Mouse (Mus musculus): Measurements from ENCODE around the gene Olfr381.
"Not testable (repeated sequence)": the region's sequence is repeated elsewhere in the genome, so short reads cannot be mapped to it uniquely, and the experiment has no call there.

Olfr381 gene

GRCm38 (mm10) chr11:73491503-73491902 lies at the start of gene Olfr381:
Gene Olfr381 (minus strand): TSS chr11:73491603.
- DNase-seq (ENCODE audit: low read depth): no peak

- DNase-seq (ENCODE audit: low read depth): not testable (repeated sequence)
Observed at GRCm38 (mm10) chr11:73528971-73529370, 37.6 kb upstream of the Olfr381 start.

- DNase-seq (ENCODE audit: low read depth): no peak
Observed at GRCm38 (mm10) chr11:73517097-73517496, 25.7 kb upstream of the Olfr381 start, which contains the start of gene Olfr382. Gene Olfr382 (minus strand): TSS chr11:73517197.

GRCm38 (mm10) chr11:73457408-73457807 lies 34.0 kb downstream of the Olfr381 start, which contains the start of gene Olfr380:
Gene Olfr380 (minus strand): TSS chr11:73457508.
- no peak for DNase-seq (ENCODE audit: low read depth)
